Mouse (Mus musculus) heart, adult 2 months (tissue): ENCODE results near the gene Sh2d7.

Experiments used
- EP300 ChIP-seq: fragments of 200-500 bp; IDR thresholded peaks from 2 replicates; pipeline ENCODE4 v1.6.1; 2011; ENCODE audit warnings: low read depth, low read length, control low read depth; ENCODE audit not compliant: insufficient read depth
- POLR2A ChIP-seq: fragments of 200-500 bp; IDR thresholded peaks from 2 replicates; pipeline ENCODE4 v1.6.1; 2011; ENCODE audit warnings: mild to moderate bottlenecking, low read depth, low read length, control low read depth; ENCODE audit not compliant: insufficient read depth

- TF ChIP-seq EP300 (no peak), POLR2A (no peak)
These were observed 7.4 kb upstream of the Sh2d7 start for GRCm38 (mm10) chr9:54531421-54531820.
